Comparison of ENCODE assay signal across 16 mouse cellular contexts in genomic region chr2:5698451-5698850, GRCm38 (mm10).
"Had no signal": no experiment of that assay in that cellular context is flagged by ENCODE, and none has a peak within 500 bp of the region (broad histone marks: within the 10 kb centered on the region; RNA-seq: fewer than 3 reads in every experiment).

No protein-coding gene starts in this region.

- H3K4me2 ChIP-seq: limb, embryonic 13.5 days; liver, embryonic 13.5 days; midbrain, embryonic 12.5 days; midbrain, embryonic 15.5 days; neural tube, embryonic 12.5 days; neural tube, embryonic 15.5 days had no signal

- H3K4me1 ChIP-seq: limb, embryonic 10.5 days; limb, embryonic 13.5 days; midbrain, embryonic 12.5 days; midbrain, embryonic 15.5 days; neural tube, embryonic 12.5 days; neural tube, embryonic 15.5 days had no signal

- H3K36me3 ChIP-seq: limb, embryonic 10.5 days; limb, embryonic 13.5 days; liver, embryonic 13.5 days; midbrain, embryonic 12.5 days; midbrain, embryonic 15.5 days; neural tube, embryonic 12.5 days; neural tube, embryonic 15.5 days had no signal

- H3K4me3 ChIP-seq: layer of hippocampus, adult 2 months; limb, embryonic 10.5 days; limb, embryonic 13.5 days; liver, embryonic 13.5 days; midbrain, embryonic 12.5 days; midbrain, embryonic 15.5 days; neural tube, embryonic 12.5 days; neural tube, embryonic 15.5 days had no signal

- DNase-seq: layer of hippocampus, adult 9-11 months; liver; liver, embryonic 13.5 days; lung, adult 2 months; lung, postnatal 14 days; lung, postnatal 4 days; thymus, adult 18-20 months; thymus, postnatal 36 days had no signal

- ATAC-seq: midbrain, embryonic 15.5 days had no signal

- H3K27me3 ChIP-seq: limb, embryonic 13.5 days; liver, embryonic 13.5 days; midbrain, embryonic 12.5 days; midbrain, embryonic 15.5 days; neural tube, embryonic 12.5 days; neural tube, embryonic 15.5 days had no signal

- H3K9ac ChIP-seq: limb, embryonic 13.5 days; liver, embryonic 13.5 days; midbrain, embryonic 12.5 days; midbrain, embryonic 15.5 days; neural tube, embryonic 12.5 days; neural tube, embryonic 15.5 days had no signal

- H3K9me3 ChIP-seq: limb, embryonic 10.5 days; limb, embryonic 13.5 days; liver, embryonic 13.5 days; midbrain, embryonic 12.5 days; midbrain, embryonic 15.5 days; neural tube, embryonic 12.5 days; neural tube, embryonic 15.5 days had no signal

- H3K27ac ChIP-seq: kidney, postnatal 0 days; layer of hippocampus, adult 2 months; limb, embryonic 10.5 days; limb, embryonic 13.5 days; liver, embryonic 13.5 days; midbrain, embryonic 12.5 days; midbrain, embryonic 15.5 days; neural tube, embryonic 12.5 days; neural tube, embryonic 15.5 days had no signal
